Mouse (Mus musculus): ENCODE measurements around the gene Rag1. TPM values are rescaled to one million over a fixed set of nuclear protein-coding genes. Genes with fewer than 3 reads are reported as not detected.

Rag1 gene
- not detected for polyA plus RNA-seq (2014; fragmentation: Illumina TruSeq; extraction: RNeasy Lipid Tissue Mini Kit (QIAGEN cat#74804); ENCODE audit: low replicate concordance)

DNA sequence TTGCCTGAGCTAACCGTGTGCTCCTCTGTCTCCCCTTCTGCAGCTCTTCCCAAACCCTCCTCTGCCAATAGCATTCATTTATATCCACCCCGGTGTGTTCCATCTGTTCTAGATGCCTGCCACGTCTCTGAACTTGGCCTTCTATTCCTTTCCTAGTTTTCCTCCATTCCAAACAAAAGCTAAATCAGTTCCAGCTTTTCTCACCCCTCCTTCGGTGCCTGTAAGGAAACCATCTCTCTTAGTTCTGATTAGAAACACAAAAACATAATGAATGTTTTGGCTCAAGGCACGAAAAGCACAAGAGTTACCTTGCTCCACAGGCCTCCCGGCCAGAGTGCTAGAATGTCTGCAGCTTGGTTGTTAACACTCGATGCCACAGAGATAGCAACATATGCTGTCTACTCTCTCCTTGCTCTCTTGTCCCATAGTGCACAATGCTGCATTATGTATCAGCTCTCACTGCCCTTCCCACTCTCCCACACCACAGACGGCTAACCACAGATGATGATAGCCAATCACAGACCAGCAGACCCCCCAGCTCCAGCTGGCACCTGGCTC, at the start of gene Rag1, which contains the start of gene B230118H07Rik:
TSS of gene Rag1 (minus strand) at position 388 of the 558 bp plus-strand sequence.
TSS of gene B230118H07Rik (minus strand) at position 419 of the 558 bp plus-strand sequence.

DNA sequence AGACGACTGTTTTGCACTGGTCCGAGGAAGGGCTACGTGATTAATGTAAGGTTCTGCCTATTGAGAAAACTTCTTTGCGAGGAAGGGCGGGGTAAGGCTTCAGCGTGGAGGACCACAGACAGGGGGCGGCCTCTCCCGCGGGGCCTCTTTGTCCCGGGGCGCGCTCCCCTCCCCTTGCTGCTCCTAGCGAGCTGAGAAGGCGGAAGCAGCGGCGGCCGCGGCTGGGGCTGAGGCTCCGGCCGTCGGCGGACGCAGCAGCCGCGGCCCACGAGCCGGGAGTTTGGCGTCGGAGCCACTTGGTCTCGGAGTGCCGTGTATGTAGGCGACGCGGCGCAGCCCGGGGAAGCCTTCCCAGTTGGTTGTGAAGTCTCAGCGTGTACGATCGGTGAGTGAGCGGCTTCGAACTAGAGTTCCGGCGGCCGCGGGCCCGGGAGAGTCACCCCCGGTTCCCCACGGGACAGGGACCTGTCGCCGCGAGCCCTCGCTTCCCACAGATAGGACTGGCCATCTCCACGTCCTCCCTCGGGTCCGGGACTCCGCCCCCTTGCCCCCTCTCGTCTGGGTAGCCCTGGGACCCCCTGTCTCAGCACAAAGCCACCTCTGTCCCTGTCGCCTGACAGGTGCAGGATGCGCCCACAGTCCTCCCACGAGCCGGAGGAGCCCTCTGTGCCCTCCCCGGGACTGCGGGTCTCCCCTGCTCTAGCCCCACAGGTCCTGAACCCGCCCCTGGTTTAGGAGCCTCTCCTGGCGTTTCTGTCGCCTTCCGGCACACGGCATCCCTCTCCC, 29.1 kb upstream of the Rag1 start, which contains the start of gene Traf6:
TSS of gene Traf6 (plus strand) at position 194 of the 786 bp plus-strand sequence.

DNA sequence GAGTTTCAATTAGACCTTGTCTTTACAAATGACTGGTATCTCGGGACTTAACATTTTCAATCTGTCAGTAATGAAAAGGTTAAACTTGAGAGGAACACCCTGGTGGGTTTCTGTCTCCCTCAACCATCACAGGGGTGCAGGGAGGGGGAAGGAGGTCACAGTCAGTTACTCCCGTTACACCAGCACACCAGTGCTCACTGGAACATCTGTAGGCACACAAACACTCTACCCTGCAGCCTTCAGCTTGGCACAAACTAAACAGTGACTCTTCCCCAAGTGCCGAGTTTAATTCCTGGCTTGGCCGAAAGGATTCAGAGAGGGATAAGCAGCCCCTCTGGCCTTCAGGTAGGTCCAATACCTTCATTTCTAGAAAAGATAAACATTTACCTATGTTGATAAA, 24.8 kb downstream of the Rag1 start, which contains the start of gene Rag2:
TSS of gene Rag2 (plus strand) at position 193 of the 400 bp plus-strand sequence.

Other genes starting within 250 kb of the Rag1 start
- not detected for gene Rag2, start 24.8 kb downstream of the Rag1 start, polyA plus RNA-seq (2014; fragmentation: Illumina TruSeq; extraction: RNeasy Lipid Tissue Mini Kit (QIAGEN cat#74804); ENCODE audit: low replicate concordance)
- 38.4 TPM for gene B230118H07Rik, start within 50 bp of the Rag1 start, polyA plus RNA-seq (2014; fragmentation: Illumina TruSeq; extraction: RNeasy Lipid Tissue Mini Kit (QIAGEN cat#74804); ENCODE audit: low replicate concordance)
- 20.4 TPM for gene Traf6, start 28.9 kb upstream of the Rag1 start, polyA plus RNA-seq (2014; fragmentation: Illumina TruSeq; extraction: RNeasy Lipid Tissue Mini Kit (QIAGEN cat#74804); ENCODE audit: low replicate concordance)
- 2.5 TPM for gene Prr5l, start 233.5 kb upstream of the Rag1 start, polyA plus RNA-seq (2014; fragmentation: Illumina TruSeq; extraction: RNeasy Lipid Tissue Mini Kit (QIAGEN cat#74804); ENCODE audit: low replicate concordance)
- gene Commd9, start 236.7 kb upstream of the Rag1 start, polyA plus RNA-seq (2014; fragmentation: Illumina TruSeq; extraction: RNeasy Lipid Tissue Mini Kit (QIAGEN cat#74804); ENCODE audit: low replicate concordance): 2.1 TPM

All from small intestine, adult 10 weeks (tissue).